Mouse (Mus musculus) ES-Bruce4 (cell line): ENCODE measurements at regions not wholly inside any gene's neighbourhood (a gene's known extent, or its start where the extent isn't known, plus 50 kb on each side); places are given as distances from the start of the nearest gene placed in this dataset.
"Not testable (repeated sequence)": the region's sequence is repeated elsewhere in the genome, so short reads cannot be mapped to it uniquely, and the experiment has no call there.

Experiments used
- H3K27ac ChIP-seq: 2 replicates; pipeline ENCODE4 v1.5.1; 2012; ENCODE audit warnings: low read length, inconsistent platforms; ENCODE audit not compliant: insufficient read depth
- H3K27me3 ChIP-seq: 2 replicates; pipeline ENCODE4 v1.6.1; 2012; ENCODE audit warnings: mild to moderate bottlenecking, low read length, inconsistent platforms; ENCODE audit not compliant: control insufficient read depth, poor library complexity, insufficient read depth, severe bottlenecking
- H3K36me3 ChIP-seq: 2 replicates; pipeline ENCODE4 v1.6.1; 2012; ENCODE audit warnings: inconsistent platforms, mild to moderate bottlenecking, low read length, moderate library complexity; ENCODE audit not compliant: control insufficient read depth, poor library complexity, insufficient read depth, severe bottlenecking
- H3K4me1 ChIP-seq: one replicate; pipeline ENCODE4 v1.8.1; 2011; ENCODE audit warnings: low read length; ENCODE audit not compliant: control insufficient read depth, insufficient read depth
- H3K4me3 ChIP-seq: 2 replicates; pipeline ENCODE4 v1.5.1; 2011; ENCODE audit warnings: low read depth, mild to moderate bottlenecking, low read length
- H3K9ac ChIP-seq: 2 replicates; pipeline ENCODE4 v1.6.1; 2012; ENCODE audit warnings: low read depth, mild to moderate bottlenecking, inconsistent platforms; ENCODE audit not compliant: poor library complexity, severe bottlenecking
- H3K9me3 ChIP-seq: replicated peaks from 2 replicates; pipeline ENCODE4 v1.6.1; 2012; ENCODE audit warnings: mild to moderate bottlenecking, low read length, inconsistent platforms; ENCODE audit not compliant: control insufficient read depth, poor library complexity, insufficient read depth, severe bottlenecking
- CTCF ChIP-seq: IDR thresholded peaks from one replicate; pipeline ENCODE4 v1.8.1; 2011; ENCODE audit warnings: low read depth, low read length
- EP300 ChIP-seq: IDR thresholded peaks from 2 replicates; pipeline ENCODE4 v1.6.1; 2011; ENCODE audit warnings: low read depth, low read length; ENCODE audit not compliant: insufficient read depth
- POLR2A ChIP-seq: IDR thresholded peaks from one replicate; pipeline ENCODE4 v1.8.1; 2011; ENCODE audit warnings: low read length; ENCODE audit not compliant: insufficient read depth

GRCm38 (mm10) chrX:94785983-94786382 is 61.6 kb downstream of the Zxdb start:
- H3K27ac ChIP-seq = no peak overlapping the region
- H3K36me3 ChIP-seq = no peaks in the 10 kb centered on the region
- TF ChIP-seq EP300 = no peak
- no peak for TF ChIP-seq POLR2A
- no peak for TF ChIP-seq CTCF
- no peak overlapping the region for H3K4me3 ChIP-seq
- no peaks in the 10 kb centered on the region for H3K9me3 ChIP-seq
- H3K9ac ChIP-seq = no peak overlapping the region
- no peaks in the 10 kb centered on the region for H3K27me3 ChIP-seq
- H3K4me1 ChIP-seq = no peaks in the 10 kb centered on the region

- TF ChIP-seq POLR2A = no peak
- TF ChIP-seq EP300 = no peak
- no peak for TF ChIP-seq CTCF
- Histone ChIP-seq H3K36me3 (no peaks in the 10 kb centered on the region), H3K9ac (no peak overlapping the region), H3K9me3 (no peaks in the 10 kb centered on the region), H3K4me1 (no peaks in the 10 kb centered on the region), H3K4me3 (no peak overlapping the region), H3K27me3 (no peaks in the 10 kb centered on the region), H3K27ac (no peak overlapping the region)
Observed at GRCm38 (mm10) chrX:94788331-94788920, 64.1 kb downstream of the Zxdb start.

GRCm38 (mm10) chrX:94796845-94797244 is 72.5 kb downstream of the Zxdb start:
- H3K36me3 ChIP-seq, H3K9me3 ChIP-seq, H3K4me3 ChIP-seq, H3K27ac ChIP-seq, H3K27me3 ChIP-seq, H3K9ac ChIP-seq, H3K4me1 ChIP-seq: not testable (repeated sequence)

- H3K36me3 ChIP-seq, H3K9ac ChIP-seq, H3K27me3 ChIP-seq, H3K4me1 ChIP-seq, H3K4me3 ChIP-seq, H3K9me3 ChIP-seq, H3K27ac ChIP-seq: not testable (repeated sequence)
Observed at GRCm38 (mm10) chrX:94797348-94798182, 73.2 kb downstream of the Zxdb start.

GRCm38 (mm10) chrX:94798183-94798619 is 73.8 kb downstream of the Zxdb start:
- not testable (repeated sequence) for H3K4me1 ChIP-seq, H3K9me3 ChIP-seq, H3K27ac ChIP-seq, H3K9ac ChIP-seq, H3K27me3 ChIP-seq, H3K4me3 ChIP-seq, H3K36me3 ChIP-seq

GRCm38 (mm10) chrX:94812760-94813159 is 88.4 kb downstream of the Zxdb start:
- not testable (repeated sequence) for H3K9ac ChIP-seq, H3K4me1 ChIP-seq, H3K9me3 ChIP-seq, H3K36me3 ChIP-seq, H3K4me3 ChIP-seq, H3K27me3 ChIP-seq, H3K27ac ChIP-seq

GRCm38 (mm10) chrX:94827524-94827923 is 103.2 kb downstream of the Zxdb start:
- not testable (repeated sequence) for H3K9me3 ChIP-seq

GRCm38 (mm10) chrX:94844110-94844779 is 119.9 kb downstream of the Zxdb start:
- not testable (repeated sequence) for H3K27me3 ChIP-seq

More at GRCm38 (mm10) chrX:94827524-94827923, 103.2 kb downstream of the Zxdb start:
- H3K27me3 ChIP-seq, H3K27ac ChIP-seq, H3K36me3 ChIP-seq, H3K9ac ChIP-seq, H3K4me1 ChIP-seq, H3K4me3 ChIP-seq: not testable (repeated sequence)

GRCm38 (mm10) chrX:94849549-94849948 is 125.2 kb downstream of the Zxdb start:
- H3K27me3 ChIP-seq, H3K4me3 ChIP-seq: not testable (repeated sequence)

More at GRCm38 (mm10) chrX:94844110-94844779, 119.9 kb downstream of the Zxdb start:
- not testable (repeated sequence) for H3K9ac ChIP-seq, H3K4me3 ChIP-seq, H3K27ac ChIP-seq, H3K9me3 ChIP-seq, H3K36me3 ChIP-seq, H3K4me1 ChIP-seq

More at GRCm38 (mm10) chrX:94849549-94849948, 125.2 kb downstream of the Zxdb start:
- H3K27ac ChIP-seq, H3K9me3 ChIP-seq, H3K36me3 ChIP-seq, H3K9ac ChIP-seq, H3K4me1 ChIP-seq: not testable (repeated sequence)
